Mouse (Mus musculus) heart, embryonic 11.5 days (tissue): ENCODE results near the gene Trp53tg5. TPM values are rescaled to one million over a fixed set of nuclear protein-coding genes. Genes with fewer than 3 reads are reported as not detected.

Source experiments
- ATAC-seq: fragments of 200-750 bp; cut with Nextera tagmentation; replicated peaks from 2 replicates; pipeline ENCODE4 v1.8.0; 2017; ENCODE audit warnings: moderate library complexity; ENCODE audit not compliant: insufficient number of reproducible peaks, low FRiP score, low TSS enrichment
- H3K27ac ChIP-seq: fragments of 300-500 bp; sonication (generic); 2 replicates; pipeline ENCODE4 v1.5.1; 2014; ENCODE audit warnings: mild to moderate bottlenecking, low read depth, low read length
- H3K27me3 ChIP-seq: fragments of 300-500 bp; sonication (generic); 2 replicates; pipeline ENCODE4 v1.6.1; 2014; ENCODE audit warnings: mild to moderate bottlenecking, low read length, mixed read lengths; ENCODE audit not compliant: control insufficient read depth, insufficient read depth
- H3K36me3 ChIP-seq: fragments of 300-500 bp; sonication (generic); 2 replicates; pipeline ENCODE4 v1.6.1; 2014; ENCODE audit warnings: mild to moderate bottlenecking, low read length, moderate library complexity, mixed read lengths; ENCODE audit not compliant: control insufficient read depth, insufficient read depth
- H3K4me1 ChIP-seq: fragments of 300-500 bp; sonication (generic); 2 replicates; pipeline ENCODE4 v1.6.1; 2014; ENCODE audit warnings: low read length; ENCODE audit not compliant: control insufficient read depth, insufficient read depth
- H3K4me2 ChIP-seq: fragments of 300-500 bp; sonication (generic); 2 replicates; pipeline ENCODE4 v1.6.1; 2014; ENCODE audit warnings: mild to moderate bottlenecking, moderate library complexity
- H3K4me3 ChIP-seq: fragments of 300-500 bp; sonication (generic); 2 replicates; pipeline ENCODE4 v1.5.1; 2014; ENCODE audit warnings: low read depth, low read length
- H3K9ac ChIP-seq: fragments of 300-500 bp; sonication (generic); 2 replicates; pipeline ENCODE4 v1.6.1; 2014; ENCODE audit warnings: mild to moderate bottlenecking, low read depth, low read length, moderate library complexity
- H3K9me3 ChIP-seq: fragments of 300-500 bp; sonication (generic); replicated peaks from 2 replicates; pipeline ENCODE4 v1.6.1; 2016; ENCODE audit warnings: low read length; ENCODE audit not compliant: control insufficient read depth
- WGBS: fragments of 180-500 bp; shearing (Covaris S2); extraction: QIAGEN DNeasy Blood & Tissue Kit; methylation state at CpG from one replicate; pipeline ENCODE4 v1.1.7; 2014; ENCODE audit not compliant: insufficient replicate concordance; 5-methylcytosine and 5-hydroxymethylcytosine counted together
- polyA plus RNA-seq: library from polyadenylated mRNA; unstranded; fragments of >200 nt; fragmentation: Nextera tagmentation; extraction: Ambion mirVana; gene quantifications from 2 replicates; pipeline ENCODE4 v1.2.1, GENCODE M21; 2014

Trp53tg5 gene
- polyA plus RNA-seq, 1 experiment from 2014 or later = not detected

DNA sequence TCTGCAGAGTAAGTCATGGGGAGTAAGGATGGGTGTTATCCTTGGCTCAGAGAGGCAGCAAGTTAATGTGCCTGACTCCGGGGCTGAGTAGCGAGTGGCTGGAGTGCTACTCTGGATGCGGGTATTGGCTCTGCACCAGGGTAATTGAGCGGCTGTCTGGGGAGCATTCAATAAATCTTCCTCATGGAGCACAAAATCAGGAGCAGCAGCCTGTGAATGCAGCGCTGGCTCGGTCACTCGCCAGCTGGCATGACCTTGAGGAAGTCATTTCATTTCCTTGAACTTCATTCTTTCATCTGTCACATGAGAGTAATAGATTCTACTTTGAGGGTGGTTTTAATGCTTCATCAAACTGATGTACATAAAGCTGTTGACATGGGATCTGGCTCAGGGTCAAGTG, 27.0 kb upstream of the Trp53tg5 start:
- Histone ChIP-seq H3K9me3 (peaks cover 4% of the 10 kb centered on the region), H3K4me3 (no peak overlapping the region), H3K4me1 (peaks cover 6% of the 10 kb centered on the region), H3K27me3 (no peaks in the 10 kb centered on the region), H3K9ac (no peak overlapping the region), H3K36me3 (peaks cover 39% of the 10 kb centered on the region), H3K27ac (no peak overlapping the region), H3K4me2 (no peak overlapping the region)
- no peak for ATAC-seq
- 93% methylated on average over 7 of the region's 7 CpGs for WGBS

GRCm38 (mm10) chr2:164499317-164499716, 25.8 kb upstream of the Trp53tg5 start:
- H3K9ac ChIP-seq = no peak overlapping the region
- H3K27ac ChIP-seq = no peak overlapping the region
- H3K9me3 ChIP-seq = no peaks in the 10 kb centered on the region; the same call in 1 of the 2 replicates
- peaks cover 29% of the 10 kb centered on the region for H3K36me3 ChIP-seq
- no peak overlapping the region for H3K4me3 ChIP-seq
- no peaks in the 10 kb centered on the region for H3K27me3 ChIP-seq
- H3K4me1 ChIP-seq = peaks cover 6% of the 10 kb centered on the region
- WGBS = 64% methylated on average over 5 of the region's 5 CpGs
- H3K4me2 ChIP-seq = no peak overlapping the region
- ATAC-seq = no peak

- 4% methylated on average over 21 of the region's 21 CpGs for WGBS
- ATAC-seq = 0 out of 2 replicates have a peak, but pooled peaks have one; percentile 20
- H3K9me3 ChIP-seq = no peaks in the 10 kb centered on the region
- peak overlapping the region; percentile 74 for H3K4me3 ChIP-seq
- H3K4me1 ChIP-seq = peaks cover 6% of the 10 kb centered on the region
- H3K4me2 ChIP-seq = peak overlapping the region; percentile 98
- H3K27me3 ChIP-seq = no peaks in the 10 kb centered on the region
- H3K9ac ChIP-seq = peak overlapping the region; percentile 76
- H3K36me3 ChIP-seq = peaks cover 15% of the 10 kb centered on the region
- H3K27ac ChIP-seq = no peak overlapping the region; the same call in 1 of the 2 replicates
Measured at GRCm38 (mm10) chr2:164497691-164498268, 24.3 kb upstream of the Trp53tg5 start.

DNA sequence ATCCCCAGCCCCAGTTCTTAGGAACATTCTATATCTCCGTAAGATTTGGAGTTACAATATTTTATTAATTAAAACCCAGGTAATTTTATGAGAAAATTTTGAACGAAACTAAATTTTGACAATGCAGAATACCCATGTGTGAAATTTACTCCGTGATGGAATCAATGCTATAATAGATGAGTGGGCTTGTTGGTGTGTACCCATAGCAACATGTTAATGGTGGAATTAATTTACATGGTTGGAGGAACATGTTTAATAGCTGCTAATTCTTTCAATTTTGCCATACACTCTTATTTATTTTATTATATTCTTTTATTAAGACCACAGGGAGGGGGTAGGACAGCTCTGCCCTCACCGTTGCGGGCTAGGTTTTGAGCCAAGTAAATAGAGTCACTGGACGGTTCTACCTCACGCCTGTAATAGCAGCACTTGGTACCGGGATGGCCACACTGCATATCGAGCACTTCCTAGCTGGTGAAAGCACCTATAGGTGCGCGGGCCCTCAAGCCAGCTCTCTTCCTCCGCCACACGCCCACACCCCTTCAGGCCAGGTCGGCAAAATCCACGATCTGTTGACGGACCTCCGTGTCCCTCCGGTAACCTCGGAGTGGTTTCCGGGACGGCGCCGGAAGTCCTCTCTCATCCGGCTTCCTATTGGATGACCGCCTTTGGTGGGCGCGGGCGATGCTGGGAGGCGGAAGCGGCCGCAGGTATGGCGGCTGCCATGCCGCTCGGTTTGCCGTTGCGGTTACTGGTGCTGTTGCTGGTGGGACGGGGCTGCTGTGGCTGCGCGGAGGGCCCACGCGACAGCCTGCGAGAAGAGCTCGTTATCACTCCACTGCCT, 23.5 kb upstream of the Trp53tg5 start, which contains the start of gene Pigt:
Gene Pigt (plus strand): TSS at position 674 of the 844 bp plus-strand sequence.
- ATAC-seq = peak; percentile 81
- Histone ChIP-seq H3K4me3 (peak within 1 kb of the TSS; percentile 74), H3K9ac (peak within 1 kb of the TSS; percentile 77), H3K4me2 (peak within 1 kb of the TSS; percentile 98), H3K27me3 (no peaks in the 10 kb centered on the region), H3K27ac (peak within 1 kb of the TSS; percentile 22; the same call in 1 of the 2 replicates), H3K36me3 (peaks cover 10% of the 10 kb centered on the region), H3K4me1 (peaks cover 6% of the 10 kb centered on the region), H3K9me3 (no peaks in the 10 kb centered on the region)
- WGBS = 3% methylated on average over 43 of the region's 43 CpGs

- H3K27me3 ChIP-seq = no peaks in the 10 kb centered on the region
- no peak for ATAC-seq
- H3K4me2 ChIP-seq = peak overlapping the region; percentile 98; the same call in 1 of the 2 replicates
- H3K4me1 ChIP-seq = peaks cover 6% of the 10 kb centered on the region
- H3K36me3 ChIP-seq = peaks cover 10% of the 10 kb centered on the region
- no peak overlapping the region for H3K4me3 ChIP-seq
- 60% methylated on average over 1 of the region's 1 CpGs for WGBS
- no peaks in the 10 kb centered on the region for H3K9me3 ChIP-seq
- no peak overlapping the region for H3K9ac ChIP-seq
- H3K27ac ChIP-seq = no peak overlapping the region
Measured at GRCm38 (mm10) chr2:164496331-164496730, 22.8 kb upstream of the Trp53tg5 start.

GRCm38 (mm10) chr2:164494126-164494525, 20.6 kb upstream of the Trp53tg5 start:
- ATAC-seq = no peak
- no peaks in the 10 kb centered on the region for H3K9me3 ChIP-seq
- H3K9ac ChIP-seq = no peak overlapping the region
- H3K4me1 ChIP-seq = peaks cover 6% of the 10 kb centered on the region
- H3K4me2 ChIP-seq = no peak overlapping the region
- no peak overlapping the region for H3K27ac ChIP-seq
- no peaks in the 10 kb centered on the region for H3K36me3 ChIP-seq
- no peaks in the 10 kb centered on the region for H3K27me3 ChIP-seq
- no peak overlapping the region for H3K4me3 ChIP-seq
- WGBS = 50% methylated on average over 2 of the region's 2 CpGs

DNA sequence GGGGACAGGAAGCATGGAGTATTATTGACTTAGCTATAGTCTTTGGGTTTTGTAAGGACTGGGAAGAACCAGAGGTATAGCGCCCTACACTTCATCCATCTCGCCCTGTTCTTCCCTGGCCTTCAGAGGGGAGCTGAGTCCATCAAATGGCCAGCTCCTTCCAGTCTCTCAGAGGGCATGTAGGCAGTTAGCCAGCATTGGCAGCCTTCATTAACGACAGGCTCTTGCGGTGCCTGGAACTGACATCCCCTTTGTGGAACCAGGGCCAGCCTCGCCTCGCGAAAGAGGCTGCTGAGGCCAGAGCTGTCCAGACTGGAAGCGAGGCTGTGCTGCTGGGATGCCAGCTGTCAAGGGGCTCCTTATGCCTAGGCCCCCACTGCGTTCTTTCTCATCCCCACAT, 14.3 kb upstream of the Trp53tg5 start:
- Histone ChIP-seq H3K27ac (no peak overlapping the region), H3K9ac (no peak overlapping the region), H3K36me3 (no peaks in the 10 kb centered on the region), H3K4me3 (no peak overlapping the region), H3K4me1 (peaks cover 11% of the 10 kb centered on the region; the same call in 1 of the 2 replicates), H3K27me3 (peaks cover 13% of the 10 kb centered on the region), H3K4me2 (no peak overlapping the region; the same call in 1 of the 2 replicates), H3K9me3 (no peaks in the 10 kb centered on the region)
- 57% methylated on average over 9 of the region's 9 CpGs for WGBS
- ATAC-seq = no peak

DNA sequence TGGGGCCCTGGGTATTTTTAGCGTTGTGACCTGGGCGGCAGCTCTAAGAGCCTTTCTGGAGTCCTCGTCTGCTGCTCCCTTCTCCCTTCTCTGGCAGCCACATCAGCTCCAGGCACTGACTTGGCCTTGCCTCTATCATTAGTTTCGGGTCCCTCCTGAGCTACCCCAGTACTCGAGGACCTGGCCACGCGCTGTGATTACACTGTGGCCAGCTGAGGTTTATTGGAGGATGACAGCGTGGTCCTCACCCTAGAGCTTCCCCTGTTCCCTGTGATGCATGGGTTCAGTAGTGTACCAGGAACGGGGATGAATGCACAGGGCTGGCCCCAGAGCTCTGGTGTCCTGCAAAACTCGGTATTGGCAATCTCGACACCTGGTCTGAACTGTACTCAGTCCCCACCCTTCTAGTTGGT, 13.6 kb upstream of the Trp53tg5 start:
- H3K9me3 ChIP-seq = no peaks in the 10 kb centered on the region
- H3K9ac ChIP-seq = peak overlapping the region; percentile 81; the same call in 1 of the 2 replicates
- 9% methylated on average over 11 of the region's 11 CpGs for WGBS
- peak overlapping the region; percentile 86 for H3K4me3 ChIP-seq
- peaks cover 11% of the 10 kb centered on the region; the same call in 1 of the 2 replicates for H3K4me1 ChIP-seq
- H3K27me3 ChIP-seq = peaks cover 13% of the 10 kb centered on the region
- peak overlapping the region; percentile 98 for H3K4me2 ChIP-seq
- no peak for ATAC-seq
- H3K27ac ChIP-seq = peak overlapping the region; percentile 31; the same call in 1 of the 2 replicates
- H3K36me3 ChIP-seq = no peaks in the 10 kb centered on the region
